Mouse (Mus musculus): Measurements from ENCODE around the gene Itih4.

Itih4 gene

GRCm38 (mm10) chr14:30878958-30879571 is 7.2 kb upstream of the Itih4 start, which contains the start of gene Mustn1:
Mustn1 (plus strand) TSS chr14:30879200.
- no peak for DNase-seq (ENCODE audit: extremely low spot score, low spot score)

- DNase-seq (ENCODE audit: extremely low spot score, low spot score), result no peak
Measured at GRCm38 (mm10) chr14:30879794-30880193, 6.5 kb upstream of the Itih4 start.

GRCm38 (mm10) chr14:30880251-30880650 is 6.0 kb upstream of the Itih4 start:
- no peak for DNase-seq (ENCODE audit: extremely low spot score, low spot score)

GRCm38 (mm10) chr14:30880811-30881717 is 5.2 kb upstream of the Itih4 start:
- no peak for DNase-seq (ENCODE audit: extremely low spot score, low spot score)

- no peak for DNase-seq (ENCODE audit: extremely low spot score, low spot score)
Measured at GRCm38 (mm10) chr14:30881718-30882108, 4.6 kb upstream of the Itih4 start.

- no peak for DNase-seq (ENCODE audit: extremely low spot score, low spot score)
Measured at GRCm38 (mm10) chr14:30885298-30885697, 978 bp upstream of the Itih4 start.

- DNase-seq (ENCODE audit: extremely low spot score, low spot score), result no peak
Measured at GRCm38 (mm10) chr14:30888271-30888732, 2.0 kb downstream of the Itih4 start.

GRCm38 (mm10) chr14:30899972-30900371 is 13.7 kb downstream of the Itih4 start:
- DNase-seq (ENCODE audit: extremely low spot score, low spot score), result no peak

GRCm38 (mm10) chr14:30902628-30903027 is 16.4 kb downstream of the Itih4 start:
- no peak for DNase-seq (ENCODE audit: extremely low spot score, low spot score)

- no peak for DNase-seq (ENCODE audit: extremely low spot score, low spot score)
Measured at GRCm38 (mm10) chr14:30903036-30903435, 16.8 kb downstream of the Itih4 start.

GRCm38 (mm10) chr14:30904307-30904706 is 18.0 kb downstream of the Itih4 start:
- DNase-seq (ENCODE audit: extremely low spot score, low spot score), result no peak

GRCm38 (mm10) chr14:30906001-30906400 is 19.7 kb downstream of the Itih4 start:
- DNase-seq (ENCODE audit: extremely low spot score, low spot score), result no peak

GRCm38 (mm10) chr14:30907814-30908265 is 21.6 kb downstream of the Itih4 start:
- DNase-seq (ENCODE audit: extremely low spot score, low spot score), result no peak

- no peak for DNase-seq (ENCODE audit: extremely low spot score, low spot score)
Measured at GRCm38 (mm10) chr14:30911141-30911540, 24.9 kb downstream of the Itih4 start.

GRCm38 (mm10) chr14:30912641-30913040 is 26.4 kb downstream of the Itih4 start:
- DNase-seq (ENCODE audit: extremely low spot score, low spot score), result no peak

GRCm38 (mm10) chr14:30913404-30913803 is 27.1 kb downstream of the Itih4 start:
- no peak for DNase-seq (ENCODE audit: extremely low spot score, low spot score)

GRCm38 (mm10) chr14:30916516-30916915 is 30.2 kb downstream of the Itih4 start:
- no peak for DNase-seq (ENCODE audit: extremely low spot score, low spot score)

GRCm38 (mm10) chr14:30922053-30922670 is 35.9 kb downstream of the Itih4 start:
- DNase-seq (ENCODE audit: extremely low spot score, low spot score), result no peak

- DNase-seq (ENCODE audit: extremely low spot score, low spot score), result no peak
Measured at GRCm38 (mm10) chr14:30923375-30924105, 37.3 kb downstream of the Itih4 start, which contains the start of gene Itih3. Itih3 (minus strand) TSS chr14:30923760.

- no peak for DNase-seq (ENCODE audit: extremely low spot score, low spot score)
Measured at GRCm38 (mm10) chr14:30925492-30925891, 39.2 kb downstream of the Itih4 start.

GRCm38 (mm10) chr14:30930386-30930785 is 44.1 kb downstream of the Itih4 start:
- no peak for DNase-seq (ENCODE audit: extremely low spot score, low spot score)
